Mouse (Mus musculus): ENCODE data around the gene Hcfc2. TPM values are rescaled to one million over a fixed set of nuclear protein-coding genes. Genes with fewer than 3 reads are reported as not detected.

The Hcfc2 gene
- polyA plus RNA-seq, 1 experiment from 2014 or later = 39.2 TPM

- 95% methylated on average over 5 of the region's 5 CpGs for WGBS
- Histone ChIP-seq H3K27me3 (ENCODE audit: control insufficient read depth, insufficient read depth, low read depth, low read length) (no peaks in the 10 kb centered on the region), H3K9ac (ENCODE audit: low read depth, low read length) (no peak overlapping the region), H3K4me2 (ENCODE audit: low read length) (peak overlapping the region; percentile 40), H3K4me1 (ENCODE audit: control insufficient read depth, insufficient read depth, low read length) (peaks cover 40% of the 10 kb centered on the region), H3K9me3 (replicated peaks; ENCODE audit: control insufficient read depth, low read length, poor library complexity, severe bottlenecking) (no peaks in the 10 kb centered on the region), H3K27ac (ENCODE audit: low read length) (no peak overlapping the region), H3K36me3 (ENCODE audit: control insufficient read depth, insufficient read depth, low read length) (peaks cover 23% of the 10 kb centered on the region), H3K4me3 (ENCODE audit: low read depth, low read length) (no peak overlapping the region)
- no peak for ATAC-seq
Measured at GRCm38 (mm10) chr10:82759706-82760105, 63.7 kb downstream of the Hcfc2 start.

DNA sequence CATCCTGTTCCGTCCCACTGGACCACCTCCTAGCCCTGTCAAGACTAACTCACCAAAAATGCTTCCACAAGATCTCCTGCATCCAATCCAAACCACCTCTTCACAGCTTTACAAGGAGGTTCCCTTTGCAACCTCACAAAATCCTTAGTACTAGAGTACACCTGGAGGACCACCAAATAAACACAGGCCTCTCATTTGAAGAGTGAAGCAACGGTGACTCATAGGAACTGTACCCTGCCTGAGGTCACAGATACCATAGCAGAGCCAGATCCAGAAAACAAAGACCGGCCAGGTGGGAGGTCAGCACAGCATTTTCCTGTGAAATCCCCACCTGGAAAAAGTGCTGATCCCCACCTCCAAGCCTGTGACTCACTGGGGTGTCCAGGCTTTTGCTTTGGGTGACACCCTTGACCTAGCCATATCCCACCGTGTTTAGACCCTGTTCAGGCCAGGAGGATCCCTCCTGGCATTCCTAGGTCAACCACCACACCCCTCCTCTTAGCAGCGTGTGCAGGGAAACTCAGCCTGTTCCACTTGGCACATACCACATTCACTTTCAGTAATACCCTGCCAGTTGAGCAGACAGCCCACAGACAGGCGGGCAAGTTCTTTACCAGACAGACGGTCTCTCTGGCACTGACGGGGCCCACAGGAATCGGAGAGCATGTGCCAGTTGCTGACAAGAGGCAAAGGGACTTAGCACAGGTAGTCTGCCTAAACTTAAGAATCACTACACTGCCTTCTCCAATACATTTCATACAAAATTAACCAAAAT, 65.3 kb downstream of the Hcfc2 start:
- no peak overlapping the region for H3K27ac ChIP-seq (ENCODE audit: low read length)
- H3K9me3 ChIP-seq (replicated peaks; ENCODE audit: control insufficient read depth, low read length, poor library complexity, severe bottlenecking) = no peaks in the 10 kb centered on the region
- peak overlapping the region; percentile 40 for H3K4me2 ChIP-seq (ENCODE audit: low read length)
- 78% methylated on average over 9 of the region's 9 CpGs for WGBS
- H3K36me3 ChIP-seq (ENCODE audit: control insufficient read depth, insufficient read depth, low read length) = peaks cover 13% of the 10 kb centered on the region
- peaks cover 40% of the 10 kb centered on the region for H3K4me1 ChIP-seq (ENCODE audit: control insufficient read depth, insufficient read depth, low read length)
- 0 out of 2 replicates have a peak overlapping the region, but pooled peaks have one; percentile 1 for H3K9ac ChIP-seq (ENCODE audit: low read depth, low read length)
- ATAC-seq = no peak
- H3K27me3 ChIP-seq (ENCODE audit: control insufficient read depth, insufficient read depth, low read depth, low read length) = no peaks in the 10 kb centered on the region
- H3K4me3 ChIP-seq (ENCODE audit: low read depth, low read length) = no peak overlapping the region

GRCm38 (mm10) chr10:82762756-82763681, 67.1 kb downstream of the Hcfc2 start:
- H3K9me3 ChIP-seq (replicated peaks; ENCODE audit: control insufficient read depth, low read length, poor library complexity, severe bottlenecking) = no peaks in the 10 kb centered on the region
- H3K9ac ChIP-seq (ENCODE audit: low read depth, low read length) = peak overlapping the region; percentile 97
- H3K4me3 ChIP-seq (ENCODE audit: low read depth, low read length) = peak overlapping the region; percentile 80
- no peaks in the 10 kb centered on the region for H3K27me3 ChIP-seq (ENCODE audit: control insufficient read depth, insufficient read depth, low read depth, low read length)
- H3K4me1 ChIP-seq (ENCODE audit: control insufficient read depth, insufficient read depth, low read length) = peaks cover 36% of the 10 kb centered on the region
- under 1% methylated on average over 36 of the region's 48 CpGs for WGBS
- peaks cover 3% of the 10 kb centered on the region; the same call in 1 of the 2 replicates for H3K36me3 ChIP-seq (ENCODE audit: control insufficient read depth, insufficient read depth, low read length)
- H3K4me2 ChIP-seq (ENCODE audit: low read length) = peak overlapping the region; percentile 69
- ATAC-seq = peak; percentile 52
- peak overlapping the region; percentile 99 for H3K27ac ChIP-seq (ENCODE audit: low read length)

GRCm38 (mm10) chr10:82763840-82764631, 68.1 kb downstream of the Hcfc2 start, which contains the start of gene Nfyb:
Gene Nfyb, minus strand, starts transcription at chr10:82764144.
- WGBS = under 1% methylated on average over 54 of the region's 68 CpGs

DNA sequence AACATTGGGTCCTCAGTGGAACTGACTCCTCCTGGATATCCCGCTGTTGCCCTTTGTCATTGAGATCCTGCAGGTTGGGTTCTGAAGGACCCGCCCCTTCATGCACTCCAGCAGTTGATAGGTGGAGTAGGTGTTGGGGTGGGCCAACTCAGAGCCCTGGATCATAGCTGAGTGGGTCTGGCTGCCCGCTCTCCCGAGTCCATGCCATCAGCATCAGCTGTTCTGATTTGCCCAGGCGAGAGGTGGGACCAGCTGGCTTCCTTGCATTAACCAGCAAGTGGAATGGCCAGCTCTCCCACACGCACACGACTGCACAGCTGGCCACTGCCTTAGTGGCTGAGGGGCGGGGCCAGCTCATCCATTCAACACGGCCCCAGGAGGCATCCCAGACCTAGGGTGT, 72.9 kb downstream of the Hcfc2 start:
- H3K27ac ChIP-seq (ENCODE audit: low read length) = no peak overlapping the region
- no peak for ATAC-seq
- H3K9ac ChIP-seq (ENCODE audit: low read depth, low read length) = no peak overlapping the region
- H3K27me3 ChIP-seq (ENCODE audit: control insufficient read depth, insufficient read depth, low read depth, low read length) = no peaks in the 10 kb centered on the region
- no peaks in the 10 kb centered on the region for H3K36me3 ChIP-seq (ENCODE audit: control insufficient read depth, insufficient read depth, low read length)
- H3K9me3 ChIP-seq (replicated peaks; ENCODE audit: control insufficient read depth, low read length, poor library complexity, severe bottlenecking) = no peaks in the 10 kb centered on the region
- WGBS = 28% methylated on average over 9 of the region's 9 CpGs
- H3K4me1 ChIP-seq (ENCODE audit: control insufficient read depth, insufficient read depth, low read length) = no peaks in the 10 kb centered on the region
- H3K4me2 ChIP-seq (ENCODE audit: low read length) = no peak overlapping the region
- no peak overlapping the region for H3K4me3 ChIP-seq (ENCODE audit: low read depth, low read length)

More at GRCm38 (mm10) chr10:82763840-82764631, 68.1 kb downstream of the Hcfc2 start, which contains the start of gene Nfyb:
- H3K36me3 ChIP-seq (ENCODE audit: control insufficient read depth, insufficient read depth, low read length) = no peaks in the 10 kb centered on the region
- peak within 1 kb of the TSS; percentile 97 for H3K9ac ChIP-seq (ENCODE audit: low read depth, low read length)
- peak; percentile 96 for ATAC-seq
- peak within 1 kb of the TSS; percentile 69 for H3K4me2 ChIP-seq (ENCODE audit: low read length)
- H3K4me3 ChIP-seq (ENCODE audit: low read depth, low read length) = peak within 1 kb of the TSS; percentile 80
- no peaks in the 10 kb centered on the region for H3K9me3 ChIP-seq (replicated peaks; ENCODE audit: control insufficient read depth, low read length, poor library complexity, severe bottlenecking)
- H3K4me1 ChIP-seq (ENCODE audit: control insufficient read depth, insufficient read depth, low read length) = peaks cover 31% of the 10 kb centered on the region
- H3K27me3 ChIP-seq (ENCODE audit: control insufficient read depth, insufficient read depth, low read depth, low read length) = no peaks in the 10 kb centered on the region
- peak within 1 kb of the TSS; percentile 99 for H3K27ac ChIP-seq (ENCODE audit: low read length)

DNA sequence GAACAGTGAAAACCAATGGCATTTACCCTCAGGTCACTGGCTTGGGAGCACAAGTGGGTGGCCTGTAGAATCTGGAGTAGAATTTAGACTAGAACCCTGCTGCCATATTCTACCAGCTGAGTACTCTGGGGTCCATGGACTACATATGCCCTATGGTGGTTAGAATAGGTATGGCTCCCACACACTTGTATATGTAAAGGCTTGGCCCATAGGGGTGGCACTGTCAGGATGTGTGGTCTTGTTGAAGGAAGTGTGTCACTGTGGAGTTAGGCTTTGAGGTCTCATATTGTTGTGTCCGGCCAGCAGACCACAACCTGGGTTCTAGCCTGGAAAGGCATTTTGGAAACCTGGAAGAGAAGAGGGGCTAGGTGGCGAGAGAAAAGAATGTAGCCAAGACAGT, 74.8 kb downstream of the Hcfc2 start:
- no peak overlapping the region for H3K4me3 ChIP-seq (ENCODE audit: low read depth, low read length)
- H3K9me3 ChIP-seq (replicated peaks; ENCODE audit: control insufficient read depth, low read length, poor library complexity, severe bottlenecking) = no peaks in the 10 kb centered on the region
- H3K27me3 ChIP-seq (ENCODE audit: control insufficient read depth, insufficient read depth, low read depth, low read length) = no peaks in the 10 kb centered on the region
- no peaks in the 10 kb centered on the region for H3K4me1 ChIP-seq (ENCODE audit: control insufficient read depth, insufficient read depth, low read length)
- H3K27ac ChIP-seq (ENCODE audit: low read length) = no peak overlapping the region
- 82% methylated on average over 2 of the region's 2 CpGs for WGBS
- H3K36me3 ChIP-seq (ENCODE audit: control insufficient read depth, insufficient read depth, low read length) = no peaks in the 10 kb centered on the region
- no peak overlapping the region for H3K4me2 ChIP-seq (ENCODE audit: low read length)
- no peak overlapping the region for H3K9ac ChIP-seq (ENCODE audit: low read depth, low read length)
- ATAC-seq = no peak

- no peak overlapping the region for H3K4me3 ChIP-seq (ENCODE audit: low read depth, low read length)
- H3K27ac ChIP-seq (ENCODE audit: low read length) = no peak overlapping the region
- WGBS = 64% methylated on average over 9 of the region's 9 CpGs
- H3K9me3 ChIP-seq (replicated peaks; ENCODE audit: control insufficient read depth, low read length, poor library complexity, severe bottlenecking) = no peaks in the 10 kb centered on the region
- H3K4me1 ChIP-seq (ENCODE audit: control insufficient read depth, insufficient read depth, low read length) = no peaks in the 10 kb centered on the region
- no peaks in the 10 kb centered on the region for H3K36me3 ChIP-seq (ENCODE audit: control insufficient read depth, insufficient read depth, low read length)
- no peak overlapping the region for H3K9ac ChIP-seq (ENCODE audit: low read depth, low read length)
- H3K4me2 ChIP-seq (ENCODE audit: low read length) = no peak overlapping the region
- no peaks in the 10 kb centered on the region for H3K27me3 ChIP-seq (ENCODE audit: control insufficient read depth, insufficient read depth, low read depth, low read length)
- ATAC-seq = no peak
Measured at GRCm38 (mm10) chr10:82771595-82772170, 75.7 kb downstream of the Hcfc2 start.

- Histone ChIP-seq H3K36me3 (ENCODE audit: control insufficient read depth, insufficient read depth, low read length) (no peaks in the 10 kb centered on the region), H3K4me2 (ENCODE audit: low read length) (no peak overlapping the region), H3K27ac (ENCODE audit: low read length) (no peak overlapping the region), H3K9me3 (replicated peaks; ENCODE audit: control insufficient read depth, low read length, poor library complexity, severe bottlenecking) (no peaks in the 10 kb centered on the region), H3K27me3 (ENCODE audit: control insufficient read depth, insufficient read depth, low read depth, low read length) (no peaks in the 10 kb centered on the region), H3K4me1 (ENCODE audit: control insufficient read depth, insufficient read depth, low read length) (0 out of 2 replicates have a peak, but pooled peaks cover 2% of the 10 kb centered on the region), H3K4me3 (ENCODE audit: low read depth, low read length) (no peak overlapping the region), H3K9ac (ENCODE audit: low read depth, low read length) (no peak overlapping the region)
- WGBS = 90% methylated on average over 5 of the region's 5 CpGs
- no peak for ATAC-seq
Measured at GRCm38 (mm10) chr10:82774841-82775240, 78.9 kb downstream of the Hcfc2 start.

All from midbrain, embryonic 16.5 days (tissue).